Mouse (Mus musculus) thymus, adult 2 months (tissue): ENCODE data around the gene Gng12.

Experiments used
- CTCF ChIP-seq: fragments of 200-500 bp; IDR thresholded peaks from 2 replicates; pipeline ENCODE4 v1.5.1; 2012; ENCODE audit warnings: mild to moderate bottlenecking, control low read depth, low read length, moderate library complexity, borderline replicate concordance; ENCODE audit not compliant: control insufficient read depth, poor library complexity, insufficient read depth; ENCODE audit errors: extremely low read depth
- POLR2A ChIP-seq: fragments of 200-500 bp; IDR thresholded peaks from 2 replicates; pipeline ENCODE4 v1.6.1; 2012; ENCODE audit warnings: mild to moderate bottlenecking, low read length, control low read depth, moderate library complexity; ENCODE audit not compliant: control insufficient read depth, poor library complexity, insufficient read depth; ENCODE audit errors: extremely low read depth

GRCm38 (mm10) chr6:66989037-66989436, 92.8 kb downstream of the Gng12 start:
- TF ChIP-seq POLR2A (no peak), CTCF (no peak)
